Mouse (Mus musculus) skeletal muscle tissue, adult 2 months (tissue): ENCODE results near the gene Pak1ip1.
A peak's percentile ranks its signal among the peaks of the same experiment; 100 is the strongest.

Experiments used
- DNase-seq: peaks from one replicate; pipeline ENCODE4 v3.0.0-alpha.2; 2012; ENCODE audit warnings: low read depth, low spot score

Pak1ip1 gene

DNA sequence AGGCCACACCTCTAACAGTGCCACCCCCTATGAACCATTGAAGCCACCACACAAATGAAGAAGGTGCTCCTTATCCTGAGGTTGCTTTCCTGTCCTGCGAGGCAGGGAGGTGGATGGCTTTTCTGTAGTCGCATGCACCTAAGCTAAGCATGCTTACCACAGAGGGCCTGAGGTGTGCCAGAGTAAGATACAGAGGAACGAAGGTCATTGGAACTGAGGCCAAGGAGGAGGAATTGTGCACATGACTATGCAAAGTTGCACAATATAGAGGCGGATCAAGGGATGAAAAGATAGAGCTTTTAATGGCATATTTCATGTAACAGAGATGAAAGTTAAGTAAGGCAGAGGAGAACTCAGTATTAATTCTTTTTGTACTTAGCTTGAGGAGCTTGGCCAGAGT lies 5.4 kb downstream of the Pak1ip1 start:
- DNase-seq: no peak

DNA sequence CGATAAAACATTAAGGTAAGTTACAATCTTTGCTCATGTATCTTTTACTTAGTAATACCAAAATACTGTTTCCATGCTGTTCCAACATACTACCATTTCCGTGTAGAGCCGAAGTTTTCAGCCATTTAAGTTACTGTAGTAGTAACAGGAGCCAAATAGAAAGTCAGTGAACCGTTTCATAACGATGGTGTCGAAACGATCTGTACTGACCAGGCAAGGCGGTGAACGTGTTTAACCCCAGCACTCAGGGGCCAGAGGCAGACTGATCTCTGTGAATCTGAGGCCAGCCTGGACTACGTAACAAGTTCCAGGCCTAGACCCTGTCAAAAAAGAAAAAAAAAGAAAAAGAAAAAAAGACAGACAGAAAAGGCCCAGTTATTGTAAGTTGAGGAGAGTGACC lies 7.4 kb downstream of the Pak1ip1 start:
- no peak for DNase-seq

DNA sequence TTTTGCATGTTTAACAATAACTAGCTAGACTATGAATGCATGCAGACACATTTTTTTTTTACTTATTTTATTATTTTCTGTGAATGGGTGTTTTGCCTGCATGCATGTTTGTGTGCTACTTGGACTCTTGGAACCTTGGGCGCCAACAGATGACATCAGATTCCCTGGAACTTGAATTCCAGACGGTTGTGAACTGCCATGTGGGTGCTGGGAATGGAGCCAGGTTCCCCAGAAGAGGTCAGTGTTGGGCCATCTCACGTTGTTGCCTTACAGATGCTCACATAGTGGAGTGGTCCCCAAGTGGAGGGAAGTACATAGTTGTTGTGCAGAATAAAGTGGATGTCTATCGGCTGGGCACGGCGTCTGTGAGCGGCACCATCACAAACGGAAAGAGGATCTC lies 8.1 kb downstream of the Pak1ip1 start:
- DNase-seq: no peak

DNA sequence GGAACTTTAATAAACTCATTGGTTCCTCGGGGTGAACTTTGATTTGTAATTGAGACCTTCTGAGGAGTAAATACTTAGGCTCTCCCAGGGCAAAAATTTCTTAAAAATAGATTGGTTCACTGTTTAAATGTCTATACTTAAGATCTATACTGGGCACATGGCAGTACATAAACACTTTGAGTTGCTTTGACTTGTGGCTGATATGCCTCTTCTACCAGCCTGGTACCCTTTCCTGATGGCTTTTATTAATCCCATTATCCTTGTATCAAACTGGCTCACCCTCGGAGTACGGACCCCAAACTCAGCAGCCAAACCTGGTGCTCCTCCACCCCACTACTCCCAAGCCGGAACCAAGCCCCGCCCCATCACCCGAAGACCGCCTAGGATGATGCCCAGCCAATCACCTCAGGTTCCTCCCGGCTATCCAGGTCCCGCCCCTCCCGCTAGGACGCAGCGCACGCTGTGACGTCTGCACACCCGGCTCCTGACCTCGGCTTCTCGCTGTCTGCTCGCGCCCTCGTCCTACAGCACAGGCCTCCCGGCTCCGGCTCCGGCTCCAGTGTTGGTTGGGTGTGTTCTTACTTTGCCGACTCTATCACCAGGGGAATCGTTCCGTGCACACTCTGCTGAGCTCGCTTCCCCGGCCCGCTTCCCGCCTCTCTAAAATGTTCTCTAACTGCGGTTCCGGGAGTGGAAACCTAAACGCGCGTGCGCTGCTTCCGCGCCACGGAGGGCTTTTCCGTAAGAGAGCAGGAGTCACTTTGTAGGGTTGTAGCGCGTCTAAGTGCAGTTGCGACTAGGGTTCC lies 15.2 kb downstream of the Pak1ip1 start, which contains the start of gene Tmem14c:
Tmem14c (plus strand) TSS at position 464 of the 806 bp plus-strand sequence.
- peak; percentile 91 for DNase-seq

DNA sequence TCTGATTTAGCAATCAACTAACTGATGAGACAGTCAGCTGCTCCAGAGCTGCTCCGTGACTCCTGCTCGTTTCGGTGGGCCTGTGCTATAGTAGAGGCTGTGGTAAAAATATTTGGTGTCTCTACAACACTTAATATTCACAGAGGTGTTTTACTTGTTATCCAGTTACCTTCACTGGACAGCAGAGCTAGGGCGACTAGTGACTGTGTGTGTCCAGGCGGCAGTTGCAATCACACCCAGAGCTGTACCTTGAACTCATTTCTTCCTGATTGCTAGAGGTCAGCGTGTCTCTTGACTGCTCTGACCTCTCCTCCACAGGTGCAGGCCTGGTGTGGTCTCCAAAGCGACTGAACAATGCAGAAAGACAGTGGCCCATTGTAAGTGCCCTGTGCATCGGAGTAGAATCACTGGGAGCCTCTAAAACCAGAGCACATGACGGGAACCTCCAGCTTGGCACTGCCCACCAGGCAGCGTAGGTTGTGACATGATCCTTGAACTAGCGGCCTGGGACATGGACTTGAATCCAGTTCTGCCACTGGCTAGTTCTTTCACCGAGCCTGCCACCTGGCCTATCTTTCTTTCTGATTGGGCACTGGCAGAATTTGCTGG lies 16.1 kb downstream of the Pak1ip1 start:
- no peak for DNase-seq

DNA sequence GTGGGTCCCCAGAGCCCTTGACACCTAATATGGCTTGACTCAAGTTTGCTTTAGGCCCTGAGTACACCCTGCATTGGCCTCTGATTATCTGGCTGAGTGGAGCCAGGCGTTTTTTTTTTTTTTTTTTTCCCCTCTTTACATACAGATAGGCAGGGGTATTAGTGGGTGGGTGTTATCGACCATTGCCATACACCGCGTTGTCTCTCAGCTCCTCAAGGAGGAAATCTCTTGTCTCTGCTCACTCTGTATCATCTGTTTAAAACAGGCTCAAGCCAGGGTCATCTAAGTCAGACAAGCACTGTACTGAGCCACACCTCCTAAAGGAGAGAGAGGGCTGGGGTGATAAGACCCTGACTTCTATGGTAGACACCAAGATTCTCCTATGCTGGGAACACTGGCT lies 17.0 kb downstream of the Pak1ip1 start:
- DNase-seq: no peak

DNA sequence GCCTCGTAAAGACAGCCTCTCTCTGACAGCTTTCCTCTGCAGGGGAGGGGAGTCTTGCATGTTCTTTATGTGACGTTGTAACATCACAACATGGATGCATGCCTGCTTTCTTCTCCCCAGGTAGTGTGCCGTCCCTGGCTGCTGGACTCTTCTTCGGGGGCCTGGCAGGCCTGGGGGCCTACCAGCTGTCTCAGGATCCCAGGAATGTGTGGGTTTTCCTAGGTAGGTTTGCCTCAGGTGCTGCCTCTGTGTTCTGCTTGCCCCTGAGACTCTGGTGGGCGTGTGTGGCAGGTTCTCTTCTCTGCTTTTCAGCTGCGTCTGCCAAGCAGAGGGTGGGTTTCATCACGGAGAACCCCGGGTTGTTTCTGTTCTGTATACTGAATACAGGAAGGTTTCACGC lies 17.4 kb downstream of the Pak1ip1 start:
- DNase-seq: no peak

DNA sequence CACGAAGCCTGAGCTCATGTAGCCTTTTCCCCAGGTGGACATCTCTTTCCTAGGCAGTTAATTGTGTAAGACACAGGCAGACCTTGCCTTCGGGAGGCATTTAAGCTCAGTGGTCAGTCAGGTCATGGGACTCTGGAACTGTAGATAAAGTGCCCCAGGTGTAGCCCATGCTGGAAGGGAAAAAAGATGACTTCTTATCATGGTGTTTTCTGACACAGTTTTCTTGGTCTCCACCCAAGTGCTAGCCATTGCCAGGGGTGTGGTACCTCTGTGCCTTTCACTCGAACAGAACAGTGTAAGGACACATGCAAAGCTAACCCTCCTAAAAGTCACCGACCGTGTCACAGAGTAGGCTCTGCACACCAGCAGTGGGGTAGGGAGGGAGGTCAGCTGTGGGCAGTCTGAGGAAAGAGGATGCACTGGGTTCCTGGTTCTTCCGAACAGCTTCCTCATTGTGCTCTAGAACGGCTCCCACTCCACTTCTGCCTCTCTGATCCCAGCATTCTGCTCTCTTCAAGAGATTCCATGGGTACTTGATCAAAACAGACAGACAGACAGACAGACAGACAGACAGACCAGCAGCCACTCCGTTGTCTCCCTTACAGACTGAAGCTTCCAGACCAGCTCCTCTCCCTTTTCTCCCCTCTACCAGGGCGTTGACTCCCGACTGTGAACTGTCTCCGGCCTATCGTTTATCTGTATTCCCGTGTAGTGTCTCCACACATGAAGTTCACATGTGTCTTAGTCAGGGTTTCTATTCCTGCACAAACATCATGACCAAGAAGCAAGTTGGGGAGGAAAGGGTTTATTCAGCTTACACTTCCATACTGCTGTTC lies 18.2 kb downstream of the Pak1ip1 start:
- DNase-seq: no peak

DNA sequence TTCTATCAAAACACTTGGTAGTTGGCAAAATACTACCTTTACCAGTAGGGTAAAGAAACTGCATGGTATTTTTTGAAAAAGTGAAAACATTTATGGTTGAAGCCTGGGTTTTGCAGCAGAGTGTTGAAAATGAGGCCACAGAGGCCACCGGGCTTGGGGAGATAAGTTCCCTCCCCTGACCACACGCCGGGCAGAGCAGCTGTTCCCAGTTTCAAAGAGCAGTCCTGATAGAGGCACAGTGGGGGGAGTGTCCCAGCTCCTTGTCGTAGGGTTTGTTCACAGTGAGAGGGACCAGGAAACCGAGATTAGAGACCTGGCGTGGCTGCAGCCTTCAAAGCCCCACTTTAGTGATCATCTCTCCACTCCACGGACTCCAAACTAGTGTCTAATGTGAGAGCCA lies 19.7 kb downstream of the Pak1ip1 start:
- DNase-seq: no peak

DNA sequence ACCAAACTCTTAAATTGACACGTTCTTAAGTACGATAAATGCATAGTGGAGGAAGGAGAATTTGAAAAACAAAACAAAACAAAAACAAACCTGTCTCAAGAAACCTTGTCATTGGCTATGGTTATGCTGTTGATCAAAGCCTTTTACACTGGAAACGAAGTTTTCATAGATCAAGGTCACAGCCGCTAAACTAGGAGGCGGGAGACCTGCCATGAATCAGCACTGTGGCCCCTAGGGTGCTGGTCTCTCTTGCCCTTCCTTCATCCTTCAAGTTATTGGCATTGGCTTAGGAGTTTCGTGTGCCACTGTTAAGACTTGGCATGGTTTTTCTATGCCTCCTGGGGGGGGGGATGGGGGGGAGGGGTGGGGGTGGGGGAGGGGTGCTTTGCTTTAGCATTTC lies 20.8 kb downstream of the Pak1ip1 start:
- no peak for DNase-seq

DNA sequence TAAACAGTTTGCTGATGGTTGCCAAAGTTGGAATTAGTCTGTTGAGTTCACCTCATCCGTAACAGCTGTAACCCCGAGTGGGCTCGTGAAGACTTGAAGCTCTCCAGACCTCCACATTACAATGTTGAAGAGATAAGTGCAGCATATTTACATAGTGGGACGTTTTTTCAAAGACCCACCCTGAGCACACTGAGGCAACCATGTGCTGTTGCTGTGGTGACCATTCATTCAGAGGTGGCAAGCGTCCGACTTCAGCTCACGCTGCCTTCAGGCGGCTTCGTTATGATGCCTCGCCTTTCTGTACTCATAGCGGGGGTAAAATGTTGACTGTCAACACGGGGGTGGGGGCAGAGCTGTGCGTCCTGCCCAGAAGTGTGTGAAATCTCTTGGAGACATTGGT lies 21.3 kb downstream of the Pak1ip1 start:
- DNase-seq: no peak

DNA sequence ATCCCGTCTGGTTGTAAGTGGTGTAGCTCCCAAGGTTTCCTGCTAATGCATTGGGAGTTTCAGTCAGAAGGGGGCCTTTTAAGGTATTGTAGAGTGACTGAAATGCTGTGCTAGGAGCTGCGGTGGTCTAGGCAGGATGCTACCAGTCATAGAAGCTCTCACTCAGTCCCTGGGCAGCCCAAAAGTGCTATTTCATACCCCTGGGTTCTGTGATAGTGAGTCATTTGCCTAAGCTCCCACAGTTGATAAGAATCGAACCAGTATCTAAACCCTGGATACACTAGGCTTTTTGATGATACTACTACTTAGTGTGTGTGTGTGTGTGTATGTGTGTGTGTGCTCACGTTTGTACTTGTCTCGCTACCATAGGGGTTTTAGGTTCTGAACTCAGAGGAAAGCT lies 29.3 kb downstream of the Pak1ip1 start:
- no peak for DNase-seq

DNA sequence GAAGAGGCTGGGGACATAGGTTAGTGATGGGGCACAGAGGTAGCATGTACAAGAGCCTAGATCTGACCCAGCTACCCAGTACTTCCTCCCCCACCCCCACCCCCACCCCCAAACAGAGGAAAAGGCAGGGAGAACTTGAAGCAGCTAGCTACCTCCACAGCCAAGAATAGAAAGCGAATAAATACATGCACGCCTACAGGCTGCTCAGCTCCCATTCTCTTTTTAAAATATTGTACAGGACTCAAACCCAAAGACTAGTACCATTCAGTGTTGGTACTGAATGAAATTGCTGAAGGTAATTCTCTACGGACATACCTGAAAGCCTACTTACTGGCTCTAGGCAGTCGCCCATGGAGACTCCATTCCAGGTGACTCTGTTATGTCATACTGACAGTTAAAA lies 41.7 kb downstream of the Pak1ip1 start:
- no peak for DNase-seq

DNA sequence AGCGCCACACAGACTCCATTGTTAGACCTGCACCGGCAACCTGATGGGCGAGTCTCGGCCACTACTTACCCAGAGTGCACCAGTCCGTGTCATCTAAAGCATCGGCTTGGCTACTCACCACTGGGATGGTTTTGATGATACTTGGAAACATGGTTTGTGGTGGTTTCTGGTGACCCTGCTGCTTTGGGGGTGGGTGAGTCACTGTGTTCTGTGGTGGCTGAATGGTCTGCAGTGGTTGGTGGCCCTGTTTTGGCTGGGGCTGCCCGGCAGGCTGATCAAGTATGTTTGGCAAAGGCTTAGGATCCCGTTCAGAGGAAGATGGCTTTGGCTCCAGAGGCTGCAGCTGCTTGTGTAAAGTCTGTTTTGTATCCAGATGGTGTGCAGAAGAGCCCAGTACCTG lies 45.1 kb downstream of the Pak1ip1 start:
- DNase-seq: no peak

DNA sequence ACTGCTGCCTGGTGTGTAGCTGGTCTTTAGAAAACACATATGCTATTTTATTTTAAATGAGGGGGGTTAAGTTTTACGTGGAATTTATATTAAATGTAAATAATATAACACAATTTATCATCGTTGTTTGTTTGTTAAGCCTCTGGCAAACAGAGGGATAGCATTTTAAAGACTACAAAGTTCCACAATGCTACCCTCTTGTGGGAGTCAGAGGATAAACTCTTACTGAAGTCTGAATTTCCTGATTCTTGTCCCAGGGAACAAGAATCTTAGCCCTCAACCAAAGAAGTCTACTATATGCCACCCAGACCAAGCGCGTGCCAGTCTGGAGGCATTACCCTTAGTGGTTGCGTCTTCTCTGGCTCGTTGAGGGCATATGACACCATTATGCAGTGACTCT lies 46.5 kb downstream of the Pak1ip1 start:
- DNase-seq: no peak

DNA sequence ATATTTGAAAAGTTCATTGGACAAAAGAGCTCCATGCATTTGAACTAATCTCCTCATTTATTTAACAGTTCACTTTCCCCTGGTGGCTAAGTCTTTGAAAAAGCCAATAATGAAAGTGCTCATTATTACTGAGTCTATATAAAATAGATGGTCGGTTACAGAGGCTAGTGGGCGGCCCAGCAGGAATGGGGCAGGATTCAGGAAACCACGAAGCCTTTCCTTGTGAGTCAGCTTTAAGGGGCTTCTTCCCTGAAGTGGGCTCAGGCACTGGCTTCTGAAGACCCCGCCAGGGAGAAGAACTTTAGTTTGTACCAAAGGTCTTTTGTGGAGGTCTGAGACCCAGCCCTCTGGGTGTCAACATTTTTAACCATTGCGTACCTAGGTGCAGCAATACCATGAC lies 51.1 kb downstream of the Pak1ip1 start:
- DNase-seq: no peak
